15 mouse cellular contexts compared by ENCODE assay signal in the genomic region with DNA sequence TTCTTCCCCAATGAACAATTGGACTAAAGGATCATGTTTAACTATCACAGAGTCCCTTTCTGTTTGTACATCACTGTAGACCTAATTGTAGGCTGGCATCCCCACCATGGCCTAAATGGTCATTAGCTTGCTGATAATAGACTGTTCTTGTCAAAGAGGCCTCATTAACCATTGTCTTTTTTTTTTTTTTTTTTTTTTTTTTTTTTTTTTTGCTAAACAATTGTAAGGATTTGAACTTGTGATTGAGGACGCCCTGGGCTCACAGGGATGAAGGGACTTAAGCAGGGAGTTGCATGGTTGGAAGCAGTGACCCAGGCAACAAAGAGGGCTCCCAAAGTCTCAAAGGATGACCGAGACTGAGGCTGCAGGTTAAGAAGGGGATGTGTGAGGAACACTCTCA.
"Had no signal": no experiment of that assay in that cellular context is flagged by ENCODE, and none has a peak within 500 bp of the region (broad histone marks: within the 10 kb centered on the region; RNA-seq: fewer than 3 reads in every experiment).

No protein-coding gene starts in this region.

- ATAC-seq: liver, embryonic 12.5 days; lung, postnatal 0 days; midbrain, embryonic 13.5 days had no signal

- H3K27me3 ChIP-seq: liver, embryonic 12.5 days; lung, embryonic 15.5 days; midbrain, embryonic 13.5 days; neural tube, embryonic 12.5 days; stomach, embryonic 15.5 days had no signal

- H3K27ac ChIP-seq: liver, embryonic 12.5 days; liver, embryonic 14.5 days; lung, embryonic 15.5 days; macrophage; midbrain, embryonic 13.5 days; neural tube, embryonic 12.5 days; stomach, embryonic 15.5 days; stomach, postnatal 0 days had no signal

- H3K9me3 ChIP-seq: liver, embryonic 12.5 days; lung, embryonic 15.5 days; midbrain, embryonic 13.5 days; neural tube, embryonic 12.5 days; stomach, embryonic 15.5 days had no signal

- H3K4me3 ChIP-seq: liver, embryonic 12.5 days; lung, embryonic 15.5 days; megakaryocyte, embryonic 14.5 days; midbrain, embryonic 13.5 days; neural tube, embryonic 12.5 days; stomach, embryonic 15.5 days had no signal

- H3K4me1 ChIP-seq: liver, embryonic 12.5 days; lung, embryonic 15.5 days; megakaryocyte, embryonic 14.5 days; neural tube, embryonic 12.5 days; stomach, embryonic 15.5 days had no signal

- H3K9ac ChIP-seq: liver, embryonic 12.5 days; liver, embryonic 14.5 days; lung, embryonic 15.5 days; midbrain, embryonic 13.5 days; neural tube, embryonic 12.5 days; stomach, embryonic 15.5 days had no signal

- H3K4me2 ChIP-seq: liver, embryonic 12.5 days; lung, embryonic 15.5 days; midbrain, embryonic 13.5 days; neural tube, embryonic 12.5 days; stomach, embryonic 15.5 days had no signal

- DNase-seq: lung, adult 18-20 months; right cerebral cortex, postnatal 14 days; thymus, adult 2 months; thymus, postnatal 25 days; thymus, postnatal 4 days had no signal

- H3K36me3 ChIP-seq: liver, embryonic 12.5 days; lung, embryonic 15.5 days; midbrain, embryonic 13.5 days; neural tube, embryonic 12.5 days; stomach, embryonic 15.5 days had no signal
